Mouse (Mus musculus): Measurements from ENCODE around the gene Fam71f2. TPM values are rescaled to one million over a fixed set of nuclear protein-coding genes. Genes with fewer than 3 reads are reported as not detected.

Gene Fam71f2
- total RNA-seq (2023) = 1 to 10 TPM; 1.3 to 1.5 TPM

DNA sequence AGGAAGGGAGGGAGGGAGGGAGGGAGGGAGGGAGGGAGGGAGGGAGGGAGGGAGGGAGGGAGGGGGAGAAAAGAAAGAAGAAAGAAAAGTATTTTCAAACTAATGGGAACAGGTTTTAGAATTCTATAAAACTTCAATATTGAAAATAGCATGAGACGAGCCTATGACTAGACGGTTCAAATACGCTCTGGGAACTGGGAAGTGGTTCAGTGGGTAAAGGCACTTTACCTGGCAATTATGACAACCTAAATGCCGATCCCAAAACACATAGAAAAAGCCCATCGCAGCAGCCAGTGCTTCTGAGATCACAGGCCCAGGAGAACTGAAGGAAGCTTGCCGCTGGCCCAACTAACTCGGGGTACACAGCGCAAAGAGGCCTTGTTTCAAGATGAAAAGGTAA is at the start of gene Fam71f2:
Fam71f2 (plus strand) TSS at position 301 of the 400 bp plus-strand sequence.

DNA sequence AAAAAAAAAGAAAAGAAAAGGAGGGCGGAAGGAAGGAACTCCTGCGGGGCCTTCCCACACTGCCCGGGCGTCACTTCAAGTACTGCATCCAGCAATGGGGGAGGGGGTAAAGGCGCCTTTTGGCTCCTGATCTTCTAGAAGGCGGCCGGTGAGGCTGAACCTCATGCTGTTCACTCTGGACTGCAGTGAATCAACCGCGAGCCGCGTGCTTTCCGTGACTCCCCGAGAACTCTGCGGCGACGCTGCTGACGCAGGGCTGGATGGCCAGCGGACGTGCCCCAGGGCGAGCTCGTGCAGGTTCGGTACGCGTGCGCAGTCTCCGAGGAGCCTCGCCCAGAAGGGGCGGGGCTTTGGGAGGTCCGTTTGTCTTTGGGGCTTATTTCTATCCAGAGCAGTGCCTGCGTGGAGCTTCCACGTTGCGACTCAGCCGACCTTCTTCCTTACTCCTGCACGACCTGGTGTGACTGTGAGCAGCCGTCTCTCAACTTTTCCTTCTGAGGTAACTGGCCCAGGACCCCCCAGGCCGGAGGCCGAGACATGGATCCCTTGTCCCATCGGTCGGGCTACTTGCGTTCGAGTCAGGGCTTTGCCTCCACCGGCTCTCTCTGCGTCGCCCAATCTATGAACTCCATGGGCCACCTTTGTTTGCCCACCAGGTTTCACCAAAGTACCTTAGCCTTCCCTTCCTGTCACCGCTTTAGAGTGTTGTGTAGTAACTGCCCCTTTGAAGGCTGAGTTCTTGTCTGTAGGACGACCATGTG is 6.9 kb upstream of the Fam71f2 start, which contains the start of gene Hilpda:
Hilpda (plus strand) TSS at position 177 of the 761 bp plus-strand sequence.

DNA sequence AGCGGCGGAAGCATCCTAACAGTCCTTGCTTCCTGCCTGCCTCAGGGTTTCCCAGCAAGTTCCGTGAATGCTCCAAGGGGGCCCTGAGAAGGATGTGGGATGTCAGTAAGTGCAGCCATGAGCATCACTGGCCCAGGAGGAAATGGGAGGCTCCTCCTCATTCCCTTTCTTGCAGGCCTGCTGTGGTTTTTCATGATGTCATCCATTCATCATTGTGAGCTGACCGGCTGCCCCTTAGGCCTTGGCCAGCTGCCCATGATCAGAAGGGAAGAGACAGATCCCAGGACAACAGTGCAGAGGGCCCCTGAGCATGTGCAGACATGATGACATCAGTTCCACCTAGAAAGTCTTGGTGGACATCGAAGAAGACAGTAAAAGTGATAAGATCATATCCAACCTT is 39.5 kb downstream of the Fam71f2 start, which contains the start of gene Fam71f1:
Fam71f1 (plus strand) TSS at position 262 of the 400 bp plus-strand sequence.

Other genes starting within 250 kb of the Fam71f2 start
- gene Lep, start 219.4 kb upstream of the Fam71f2 start, total RNA-seq (2023) = not detected
- 10 to 100 TPM; 67.8 to 72.2 TPM for gene Rbm28, start 114.6 kb upstream of the Fam71f2 start, total RNA-seq (2023)
- under 1 TPM; 0.15 TPM for gene Prrt4, start 100.0 kb upstream of the Fam71f2 start, total RNA-seq (2023)
- gene Impdh1, start 63.2 kb upstream of the Fam71f2 start, total RNA-seq (2023) = 100 to 1,000 TPM; 130 to 147 TPM
- gene Hilpda, start 7.1 kb upstream of the Fam71f2 start, total RNA-seq (2023) = 10 to 100 TPM; 11.1 to 12.2 TPM
- not detected for gene Fam71f1, start 39.5 kb downstream of the Fam71f2 start, total RNA-seq (2023)
- gene Calu, start 68.5 kb downstream of the Fam71f2 start, total RNA-seq (2023) = 10 to 100 TPM; 58.1 to 65.7 TPM
- gene Opn1sw, start 108.9 kb downstream of the Fam71f2 start, total RNA-seq (2023) = not detected
- gene Ccdc136, start 116.7 kb downstream of the Fam71f2 start, total RNA-seq (2023) = 1 to 10 TPM in 1 of 2 experiments, under 1 TPM in 1; 0.21 to 1.7 TPM
- not detected for gene Flnc, start 153.7 kb downstream of the Fam71f2 start, total RNA-seq (2023)
- 100 to 1,000 TPM; 153 to 159 TPM for gene Atp6v1f, start 188.1 kb downstream of the Fam71f2 start, total RNA-seq (2023)
- 10 to 100 TPM in 1 of 2 experiments, 1 to 10 TPM in 1; 9.8 to 12.1 TPM for gene Atp6v1fnb, start 191.8 kb downstream of the Fam71f2 start, total RNA-seq (2023)
- not detected for gene Kcp, start 228.4 kb downstream of the Fam71f2 start, total RNA-seq (2023)
- 1 to 10 TPM; 3.6 to 6.3 TPM for gene Irf5, start 247.0 kb downstream of the Fam71f2 start, total RNA-seq (2023)

Data from T-cell, adult 66 days (primary cell).